Mouse (Mus musculus): ENCODE data around the gene Pkig. TPM values are rescaled to one million over a fixed set of nuclear protein-coding genes. Genes with fewer than 3 reads are reported as not detected.
A peak's percentile ranks its signal among the peaks of the same experiment; 100 is the strongest.
"Not testable (repeated sequence)": the region's sequence is repeated elsewhere in the genome, so short reads cannot be mapped to it uniquely, and the experiment has no call there.

Gene Pkig
- polyA plus RNA-seq, 1 experiment from 2014 or later, result 119 TPM

- WGBS, result 92% methylated on average over 3 of the region's 3 CpGs
Measured at GRCm38 (mm10) chr2:163621401-163621800, 36.8 kb upstream of the Pkig start.

GRCm38 (mm10) chr2:163631223-163631622 is 27.0 kb upstream of the Pkig start:
- Histone ChIP-seq H3K4me2 (no peak overlapping the region), H3K4me1 (no peaks in the 10 kb centered on the region), H3K4me3 (no peak overlapping the region), H3K9ac (no peak overlapping the region), H3K36me3 (peaks cover 72% of the 10 kb centered on the region), H3K9me3 (no peaks in the 10 kb centered on the region), H3K27me3 (no peaks in the 10 kb centered on the region), H3K27ac (no peak overlapping the region)
- ATAC-seq (ENCODE audit: insufficient number of reproducible peaks, low FRiP score, low TSS enrichment, low read depth), result no peak
- WGBS, result 96% methylated on average over 4 of the region's 4 CpGs

More at GRCm38 (mm10) chr2:163621401-163621800, 36.8 kb upstream of the Pkig start:
- H3K27me3 ChIP-seq; H3K4me3 ChIP-seq; ATAC-seq (ENCODE audit: insufficient number of reproducible peaks, low FRiP score, low TSS enrichment, low read depth); H3K27ac ChIP-seq; H3K4me2 ChIP-seq; H3K4me1 ChIP-seq; H3K9ac ChIP-seq; H3K9me3 ChIP-seq: not testable (repeated sequence)
- H3K36me3 ChIP-seq, result peaks cover 83% of the 10 kb centered on the region

- H3K4me1 ChIP-seq, result no peaks in the 10 kb centered on the region
- no peak overlapping the region for H3K4me3 ChIP-seq
- no peaks in the 10 kb centered on the region for H3K9me3 ChIP-seq
- peaks cover 69% of the 10 kb centered on the region for H3K36me3 ChIP-seq
- no peak overlapping the region for H3K9ac ChIP-seq
- ATAC-seq (ENCODE audit: insufficient number of reproducible peaks, low FRiP score, low TSS enrichment, low read depth), result no peak
- no peaks in the 10 kb centered on the region for H3K27me3 ChIP-seq
- 99% methylated on average over 2 of the region's 2 CpGs for WGBS
- no peak overlapping the region for H3K27ac ChIP-seq
- H3K4me2 ChIP-seq, result no peak overlapping the region
Measured at GRCm38 (mm10) chr2:163631715-163632114, 26.5 kb upstream of the Pkig start.

- 88% methylated on average over 2 of the region's 2 CpGs for WGBS
- Histone ChIP-seq H3K36me3 (peaks cover 46% of the 10 kb centered on the region), H3K4me1 (no peaks in the 10 kb centered on the region), H3K27ac (no peak overlapping the region), H3K9me3 (no peaks in the 10 kb centered on the region), H3K4me2 (no peak overlapping the region), H3K4me3 (no peak overlapping the region), H3K9ac (no peak overlapping the region), H3K27me3 (no peaks in the 10 kb centered on the region)
- no peak for ATAC-seq (ENCODE audit: insufficient number of reproducible peaks, low FRiP score, low TSS enrichment, low read depth)
Measured at GRCm38 (mm10) chr2:163634211-163634610, 24.0 kb upstream of the Pkig start.

- Histone ChIP-seq H3K9ac (no peak overlapping the region), H3K4me1 (no peaks in the 10 kb centered on the region), H3K4me2 (no peak overlapping the region), H3K36me3 (peaks cover 32% of the 10 kb centered on the region), H3K27ac (no peak overlapping the region), H3K4me3 (no peak overlapping the region), H3K9me3 (no peaks in the 10 kb centered on the region), H3K27me3 (no peaks in the 10 kb centered on the region)
- no peak for ATAC-seq (ENCODE audit: insufficient number of reproducible peaks, low FRiP score, low TSS enrichment, low read depth)
- WGBS, result 89% methylated on average over 2 of the region's 2 CpGs
Measured at GRCm38 (mm10) chr2:163636057-163636456, 22.1 kb upstream of the Pkig start.

- WGBS, result 52% methylated on average over 5 of the region's 5 CpGs
- Histone ChIP-seq H3K36me3 (peaks cover 22% of the 10 kb centered on the region), H3K9me3 (no peaks in the 10 kb centered on the region), H3K27ac (no peak overlapping the region), H3K9ac (no peak overlapping the region), H3K4me3 (no peak overlapping the region), H3K4me2 (no peak overlapping the region), H3K4me1 (no peaks in the 10 kb centered on the region; the same call in 1 of the 2 replicates), H3K27me3 (no peaks in the 10 kb centered on the region)
- ATAC-seq (ENCODE audit: insufficient number of reproducible peaks, low FRiP score, low TSS enrichment, low read depth), result no peak
Measured at GRCm38 (mm10) chr2:163637655-163638266, 20.4 kb upstream of the Pkig start.

- no peak overlapping the region for H3K27ac ChIP-seq
- H3K4me1 ChIP-seq, result peaks cover 10% of the 10 kb centered on the region
- H3K9ac ChIP-seq, result no peak overlapping the region
- H3K4me2 ChIP-seq, result no peak overlapping the region
- H3K27me3 ChIP-seq, result no peaks in the 10 kb centered on the region
- H3K4me3 ChIP-seq, result no peak overlapping the region
- no peak for ATAC-seq (ENCODE audit: insufficient number of reproducible peaks, low FRiP score, low TSS enrichment, low read depth)
- 79% methylated on average over 3 of the region's 3 CpGs for WGBS
- H3K36me3 ChIP-seq, result peaks cover 5% of the 10 kb centered on the region
- no peaks in the 10 kb centered on the region for H3K9me3 ChIP-seq
Measured at GRCm38 (mm10) chr2:163640493-163640892, 17.7 kb upstream of the Pkig start.

GRCm38 (mm10) chr2:163641681-163642080 is 16.5 kb upstream of the Pkig start:
- no peak overlapping the region for H3K27ac ChIP-seq
- H3K4me1 ChIP-seq, result peaks cover 12% of the 10 kb centered on the region
- no peak overlapping the region for H3K9ac ChIP-seq
- H3K27me3 ChIP-seq, result no peaks in the 10 kb centered on the region
- H3K4me2 ChIP-seq, result no peak overlapping the region
- no peak for ATAC-seq (ENCODE audit: insufficient number of reproducible peaks, low FRiP score, low TSS enrichment, low read depth)
- H3K4me3 ChIP-seq, result no peak overlapping the region
- H3K36me3 ChIP-seq, result peaks cover 3% of the 10 kb centered on the region; the same call in 1 of the 2 replicates
- no peaks in the 10 kb centered on the region for H3K9me3 ChIP-seq
- WGBS, result 71% methylated on average over 3 of the region's 3 CpGs

- H3K4me3 ChIP-seq, result peak overlapping the region; percentile 99
- WGBS, result 87% methylated on average over 30 of the region's 30 CpGs
- no peak for ATAC-seq (ENCODE audit: insufficient number of reproducible peaks, low FRiP score, low TSS enrichment, low read depth)
- H3K36me3 ChIP-seq, result 0 out of 2 replicates have a peak, but pooled peaks cover 2% of the 10 kb centered on the region
- peak overlapping the region; percentile 44 for H3K4me2 ChIP-seq
- no peaks in the 10 kb centered on the region for H3K9me3 ChIP-seq
- H3K27ac ChIP-seq, result no peak overlapping the region
- peaks cover 12% of the 10 kb centered on the region for H3K4me1 ChIP-seq
- H3K9ac ChIP-seq, result no peak overlapping the region
- H3K27me3 ChIP-seq, result no peaks in the 10 kb centered on the region
Measured at GRCm38 (mm10) chr2:163642685-163643575, 15.3 kb upstream of the Pkig start.

GRCm38 (mm10) chr2:163643576-163643971 is 14.6 kb upstream of the Pkig start:
- H3K9me3 ChIP-seq, result no peaks in the 10 kb centered on the region
- no peak overlapping the region for H3K27ac ChIP-seq
- peak overlapping the region; percentile 44 for H3K4me2 ChIP-seq
- no peak overlapping the region for H3K9ac ChIP-seq
- peak overlapping the region; percentile 99 for H3K4me3 ChIP-seq
- no peak for ATAC-seq (ENCODE audit: insufficient number of reproducible peaks, low FRiP score, low TSS enrichment, low read depth)
- 0 out of 2 replicates have a peak, but pooled peaks cover 2% of the 10 kb centered on the region for H3K36me3 ChIP-seq
- H3K27me3 ChIP-seq, result no peaks in the 10 kb centered on the region
- peaks cover 12% of the 10 kb centered on the region for H3K4me1 ChIP-seq
- WGBS, result 71% methylated on average over 2 of the region's 2 CpGs

- peak overlapping the region; percentile 44 for H3K4me2 ChIP-seq
- no peaks in the 10 kb centered on the region for H3K9me3 ChIP-seq
- 2% methylated on average over 4 of the region's 4 CpGs for WGBS
- ATAC-seq (ENCODE audit: insufficient number of reproducible peaks, low FRiP score, low TSS enrichment, low read depth), result no peak
- H3K36me3 ChIP-seq, result 0 out of 2 replicates have a peak, but pooled peaks cover 2% of the 10 kb centered on the region
- peak overlapping the region; percentile 97 for H3K9ac ChIP-seq
- peaks cover 12% of the 10 kb centered on the region for H3K4me1 ChIP-seq
- no peaks in the 10 kb centered on the region for H3K27me3 ChIP-seq
- peak overlapping the region; percentile 99 for H3K4me3 ChIP-seq
- peak overlapping the region; percentile 99 for H3K27ac ChIP-seq
Measured at GRCm38 (mm10) chr2:163644047-163644446, 14.1 kb upstream of the Pkig start.

Measured in limb, embryonic 15.5 days (tissue).